Mouse (Mus musculus): ENCODE measurements at regions not wholly inside any gene's neighbourhood (a gene's known extent, or its start where the extent isn't known, plus 50 kb on each side); places are given as distances from the start of the nearest gene placed in this dataset.
A peak's percentile ranks its signal among the peaks of the same experiment; 100 is the strongest.
"Not testable (repeated sequence)": the region's sequence is repeated elsewhere in the genome, so short reads cannot be mapped to it uniquely, and the experiment has no call there.

DNA sequence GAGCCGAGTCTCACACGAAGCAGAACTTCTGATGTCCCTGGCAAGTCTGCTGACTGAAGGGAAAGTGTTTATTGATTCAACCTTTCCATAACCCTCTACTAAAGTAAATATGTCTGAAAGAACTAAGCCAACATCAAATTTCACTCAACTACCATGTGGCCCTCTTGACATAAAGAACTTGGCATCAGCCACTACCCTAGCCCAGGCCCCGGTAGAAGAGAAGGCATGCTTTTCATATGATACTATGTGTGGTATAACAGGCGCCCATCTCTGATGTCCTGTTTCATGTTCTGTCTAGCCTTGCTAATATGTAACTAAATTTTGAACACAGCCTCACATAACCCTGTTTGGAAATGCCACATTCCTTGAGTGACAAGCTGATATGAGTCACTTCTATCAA lies 811.0 kb upstream of the Sox9 start:
- WGBS, result 85% methylated on average over 4 of the region's 4 CpGs
- no peak for ATAC-seq
- H3K4me3 ChIP-seq (ENCODE audit: low read length), result no peak overlapping the region

GRCm38 (mm10) chr11:111978667-111979066 lies 803.4 kb upstream of the Sox9 start:
- 89% methylated on average over 4 of the region's 4 CpGs for WGBS
- Histone ChIP-seq H3K27me3 (replicated peaks; ENCODE audit: control insufficient read depth, insufficient read depth, low read length) (no peaks in the 10 kb centered on the region), H3K27ac (ENCODE audit: low read depth, low read length) (no peak overlapping the region), H3K4me2 (ENCODE audit: low read length) (no peak overlapping the region), H3K36me3 (ENCODE audit: control insufficient read depth, insufficient read depth, low read length) (no peaks in the 10 kb centered on the region), H3K4me3 (ENCODE audit: low read length) (no peak overlapping the region), H3K9me3 (ENCODE audit: control insufficient read depth, low read length) (no peaks in the 10 kb centered on the region), H3K4me1 (ENCODE audit: control insufficient read depth, insufficient read depth, low read depth, low read length) (no peaks in the 10 kb centered on the region), H3K9ac (ENCODE audit: low read depth, low read length) (no peak overlapping the region)
- ATAC-seq, result no peak

More for the DNA sequence above, 811.0 kb upstream of the Sox9 start:
- Histone ChIP-seq H3K27ac (ENCODE audit: low read depth, low read length) (no peak overlapping the region), H3K36me3 (ENCODE audit: control insufficient read depth, insufficient read depth, low read length) (no peaks in the 10 kb centered on the region), H3K9ac (ENCODE audit: low read depth, low read length) (no peak overlapping the region), H3K4me2 (ENCODE audit: low read length) (no peak overlapping the region), H3K27me3 (replicated peaks; ENCODE audit: control insufficient read depth, insufficient read depth, low read length) (no peaks in the 10 kb centered on the region), H3K9me3 (ENCODE audit: control insufficient read depth, low read length) (no peaks in the 10 kb centered on the region), H3K4me1 (ENCODE audit: control insufficient read depth, insufficient read depth, low read depth, low read length) (no peaks in the 10 kb centered on the region)

GRCm38 (mm10) chr11:111996395-111996794 lies 785.6 kb upstream of the Sox9 start:
- Histone ChIP-seq H3K27me3 (replicated peaks; ENCODE audit: control insufficient read depth, insufficient read depth, low read length) (no peaks in the 10 kb centered on the region), H3K9ac (ENCODE audit: low read depth, low read length) (no peak overlapping the region), H3K4me3 (ENCODE audit: low read length) (no peak overlapping the region), H3K36me3 (ENCODE audit: control insufficient read depth, insufficient read depth, low read length) (no peaks in the 10 kb centered on the region), H3K4me1 (ENCODE audit: control insufficient read depth, insufficient read depth, low read depth, low read length) (no peaks in the 10 kb centered on the region), H3K9me3 (ENCODE audit: control insufficient read depth, low read length) (no peaks in the 10 kb centered on the region), H3K4me2 (ENCODE audit: low read length) (no peak overlapping the region), H3K27ac (ENCODE audit: low read depth, low read length) (no peak overlapping the region)
- ATAC-seq, result no peak
- WGBS, result 76% methylated on average over 4 of the region's 4 CpGs

GRCm38 (mm10) chr11:112010848-112011247 lies 771.2 kb upstream of the Sox9 start:
- H3K4me1 ChIP-seq (ENCODE audit: control insufficient read depth, insufficient read depth, low read depth, low read length); H3K4me3 ChIP-seq (ENCODE audit: low read length); H3K9ac ChIP-seq (ENCODE audit: low read depth, low read length); H3K4me2 ChIP-seq (ENCODE audit: low read length); H3K27ac ChIP-seq (ENCODE audit: low read depth, low read length); H3K9me3 ChIP-seq (ENCODE audit: control insufficient read depth, low read length); H3K36me3 ChIP-seq (ENCODE audit: control insufficient read depth, insufficient read depth, low read length); H3K27me3 ChIP-seq (replicated peaks; ENCODE audit: control insufficient read depth, insufficient read depth, low read length): not testable (repeated sequence)
- peak; percentile 76; the same call in 1 of the 2 replicates for ATAC-seq
- no CpG with 5 or more reads among the region's 2 CpGs for WGBS

DNA sequence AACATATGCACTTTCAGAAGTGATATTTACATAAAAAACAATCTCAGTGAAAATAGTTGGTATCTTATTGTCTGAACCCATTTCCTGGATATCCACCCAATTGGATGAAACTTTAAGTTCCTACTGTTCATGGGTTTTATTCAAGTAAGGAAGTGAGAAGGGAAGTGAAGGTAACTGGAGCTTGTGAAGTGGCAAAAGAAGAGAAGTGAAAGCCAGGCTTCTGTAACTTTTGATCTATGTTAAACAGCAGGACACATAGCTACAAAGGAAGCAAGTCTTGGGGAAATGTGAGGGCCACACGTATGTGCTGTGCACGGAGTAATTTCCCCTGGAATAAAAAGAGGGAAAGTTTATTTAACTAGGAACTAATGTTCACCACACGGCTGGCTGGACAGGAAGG lies 764.1 kb upstream of the Sox9 start:
- no peaks in the 10 kb centered on the region for H3K36me3 ChIP-seq (ENCODE audit: control insufficient read depth, insufficient read depth, low read length)
- no peak overlapping the region for H3K9ac ChIP-seq (ENCODE audit: low read depth, low read length)
- 86% methylated on average over 3 of the region's 3 CpGs for WGBS
- ATAC-seq, result no peak
- no peak overlapping the region for H3K4me2 ChIP-seq (ENCODE audit: low read length)
- no peaks in the 10 kb centered on the region for H3K4me1 ChIP-seq (ENCODE audit: control insufficient read depth, insufficient read depth, low read depth, low read length)
- no peaks in the 10 kb centered on the region for H3K27me3 ChIP-seq (replicated peaks; ENCODE audit: control insufficient read depth, insufficient read depth, low read length)
- no peaks in the 10 kb centered on the region for H3K9me3 ChIP-seq (ENCODE audit: control insufficient read depth, low read length)
- H3K4me3 ChIP-seq (ENCODE audit: low read length), result no peak overlapping the region
- H3K27ac ChIP-seq (ENCODE audit: low read depth, low read length), result no peak overlapping the region

DNA sequence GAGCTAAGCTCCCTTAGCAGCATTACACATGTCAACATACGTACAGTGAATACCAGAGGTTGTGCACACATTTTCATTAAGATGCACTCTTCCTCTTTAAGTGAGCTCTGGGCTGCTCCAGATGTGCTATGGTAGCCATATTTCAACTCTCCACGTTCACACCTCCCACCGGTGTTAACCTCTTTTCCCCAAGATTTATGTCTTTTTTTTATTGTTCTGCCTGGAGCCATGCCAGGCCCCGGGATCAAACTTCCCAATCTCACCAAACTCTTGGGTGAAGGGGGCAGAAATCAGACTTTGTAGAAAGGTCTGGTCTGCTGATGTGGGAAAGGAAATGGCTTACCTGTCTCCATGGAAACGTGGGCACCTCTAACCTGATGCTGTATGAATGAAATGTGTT lies 754.0 kb upstream of the Sox9 start:
- Histone ChIP-seq H3K9me3 (ENCODE audit: control insufficient read depth, low read length) (peaks cover 6% of the 10 kb centered on the region), H3K4me1 (ENCODE audit: control insufficient read depth, insufficient read depth, low read depth, low read length) (no peaks in the 10 kb centered on the region), H3K4me3 (ENCODE audit: low read length) (no peak overlapping the region), H3K9ac (ENCODE audit: low read depth, low read length) (no peak overlapping the region), H3K27ac (ENCODE audit: low read depth, low read length) (no peak overlapping the region), H3K27me3 (replicated peaks; ENCODE audit: control insufficient read depth, insufficient read depth, low read length) (no peaks in the 10 kb centered on the region), H3K4me2 (ENCODE audit: low read length) (no peak overlapping the region), H3K36me3 (ENCODE audit: control insufficient read depth, insufficient read depth, low read length) (no peaks in the 10 kb centered on the region)
- 78% methylated on average over 5 of the region's 5 CpGs for WGBS
- no peak for ATAC-seq

- Histone ChIP-seq H3K4me1 (ENCODE audit: control insufficient read depth, insufficient read depth, low read depth, low read length) (no peaks in the 10 kb centered on the region), H3K4me3 (ENCODE audit: low read length) (no peak overlapping the region), H3K27me3 (replicated peaks; ENCODE audit: control insufficient read depth, insufficient read depth, low read length) (no peaks in the 10 kb centered on the region), H3K27ac (ENCODE audit: low read depth, low read length) (no peak overlapping the region), H3K4me2 (ENCODE audit: low read length) (no peak overlapping the region), H3K36me3 (ENCODE audit: control insufficient read depth, insufficient read depth, low read length) (no peaks in the 10 kb centered on the region), H3K9me3 (ENCODE audit: control insufficient read depth, low read length) (no peaks in the 10 kb centered on the region), H3K9ac (ENCODE audit: low read depth, low read length) (no peak overlapping the region)
- WGBS, result 98% methylated on average over 11 of the region's 11 CpGs
- no peak for ATAC-seq
Observed at GRCm38 (mm10) chr11:112038741-112039140, 743.3 kb upstream of the Sox9 start.

DNA sequence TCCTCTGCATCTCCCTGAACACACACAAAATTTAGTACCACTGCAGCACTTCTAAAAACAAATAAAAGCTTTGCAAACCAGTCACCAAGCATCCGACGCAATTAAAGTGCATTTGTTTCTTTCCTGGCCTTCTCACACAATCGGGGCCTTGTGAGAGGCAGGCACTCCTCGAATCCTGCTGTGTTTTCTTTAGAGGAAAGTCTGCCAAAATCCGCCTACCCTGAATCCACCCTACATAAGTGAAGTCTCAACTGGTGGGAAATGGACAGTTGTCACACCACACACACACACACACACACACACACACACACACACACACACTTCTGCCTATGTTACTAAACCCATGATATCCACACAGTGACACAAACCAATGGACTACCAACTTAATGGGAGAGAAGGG lies 737.6 kb upstream of the Sox9 start:
- 38% methylated on average over 5 of the region's 5 CpGs for WGBS

GRCm38 (mm10) chr11:112045353-112045752 lies 736.7 kb upstream of the Sox9 start:
- ATAC-seq, result no peak
- no peaks in the 10 kb centered on the region for H3K9me3 ChIP-seq (ENCODE audit: control insufficient read depth, low read length)
- H3K27me3 ChIP-seq (replicated peaks; ENCODE audit: control insufficient read depth, insufficient read depth, low read length), result no peaks in the 10 kb centered on the region
- no peak overlapping the region for H3K9ac ChIP-seq (ENCODE audit: low read depth, low read length)
- H3K4me2 ChIP-seq (ENCODE audit: low read length), result no peak overlapping the region
- no peak overlapping the region for H3K27ac ChIP-seq (ENCODE audit: low read depth, low read length)
- no peak overlapping the region for H3K4me3 ChIP-seq (ENCODE audit: low read length)
- H3K4me1 ChIP-seq (ENCODE audit: control insufficient read depth, insufficient read depth, low read depth, low read length), result no peaks in the 10 kb centered on the region
- 98% methylated on average over 2 of the region's 2 CpGs for WGBS
- no peaks in the 10 kb centered on the region for H3K36me3 ChIP-seq (ENCODE audit: control insufficient read depth, insufficient read depth, low read length)

More for the DNA sequence above, 737.6 kb upstream of the Sox9 start:
- Histone ChIP-seq H3K36me3 (ENCODE audit: control insufficient read depth, insufficient read depth, low read length) (no peaks in the 10 kb centered on the region), H3K9me3 (ENCODE audit: control insufficient read depth, low read length) (no peaks in the 10 kb centered on the region), H3K4me3 (ENCODE audit: low read length) (no peak overlapping the region), H3K4me2 (ENCODE audit: low read length) (no peak overlapping the region), H3K27ac (ENCODE audit: low read depth, low read length) (no peak overlapping the region), H3K4me1 (ENCODE audit: control insufficient read depth, insufficient read depth, low read depth, low read length) (no peaks in the 10 kb centered on the region), H3K27me3 (replicated peaks; ENCODE audit: control insufficient read depth, insufficient read depth, low read length) (no peaks in the 10 kb centered on the region), H3K9ac (ENCODE audit: low read depth, low read length) (no peak overlapping the region)
- ATAC-seq, result no peak

DNA sequence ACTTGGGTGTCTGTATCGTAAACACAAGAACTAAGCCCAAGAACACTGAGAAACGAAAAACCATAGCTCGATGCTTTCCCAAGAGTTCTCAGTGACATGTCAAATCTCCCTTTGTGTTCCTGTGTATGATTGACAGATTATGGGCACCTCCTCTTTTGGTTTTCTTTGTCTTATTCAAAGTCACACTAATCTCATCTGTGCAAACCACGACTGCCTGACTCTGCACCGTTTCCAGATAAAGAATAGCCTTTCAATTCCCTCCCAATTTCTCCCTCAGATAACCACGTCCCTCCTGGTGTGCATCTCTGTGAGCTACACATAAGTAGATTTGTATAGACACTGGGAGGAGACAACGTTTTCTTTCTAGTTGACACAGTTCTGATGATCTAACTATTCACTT lies 731.7 kb upstream of the Sox9 start:
- Histone ChIP-seq H3K4me2 (ENCODE audit: low read length) (no peak overlapping the region), H3K4me3 (ENCODE audit: low read length) (no peak overlapping the region)
- WGBS, result 29% methylated on average over 7 of the region's 7 CpGs

More for the DNA sequence above, 731.7 kb upstream of the Sox9 start:
- no peak overlapping the region for H3K27ac ChIP-seq (ENCODE audit: low read depth, low read length)
- H3K36me3 ChIP-seq (ENCODE audit: control insufficient read depth, insufficient read depth, low read length), result no peaks in the 10 kb centered on the region
- H3K9me3 ChIP-seq (ENCODE audit: control insufficient read depth, low read length), result no peaks in the 10 kb centered on the region
- H3K27me3 ChIP-seq (replicated peaks; ENCODE audit: control insufficient read depth, insufficient read depth, low read length), result no peaks in the 10 kb centered on the region
- H3K9ac ChIP-seq (ENCODE audit: low read depth, low read length), result no peak overlapping the region
- H3K4me1 ChIP-seq (ENCODE audit: control insufficient read depth, insufficient read depth, low read depth, low read length), result no peaks in the 10 kb centered on the region
- ATAC-seq, result no peak

All from hindbrain, embryonic 16.5 days (tissue).